Mouse (Mus musculus) left cerebral cortex, adult 6 months (tissue): ENCODE measurements around the gene Lrrc9. TPM values are rescaled to one million over a fixed set of nuclear protein-coding genes. Genes with fewer than 3 reads are reported as not detected.

Experiments used
- long read RNA-seq, 2 experiments: library from polyadenylated mRNA; unstranded; transcript quantifications; one replicate each; pipeline ENCODE4 v2.0.0; 2019 to 2020
- polyA plus RNA-seq: library from polyadenylated mRNA; unstranded; fragments of <200 nt; fragmentation: Nextera tagmentation; gene quantifications from 2 replicates; pipeline ENCODE4 v1.2.3, GENCODE M21; 2021

Lrrc9 gene
- polyA plus RNA-seq: 0.96 and 1.4 TPM in 2 replicates
- long read RNA-seq, experiment 1, partial matches to known transcripts: 0 of 1 reads
- long read RNA-seq, experiment 1, other reads (novel, unspliced or antisense): 1 of 1 reads
- long read RNA-seq, experiment 2, partial matches to known transcripts: 1 of 2 reads
- long read RNA-seq, experiment 2, other reads (novel, unspliced or antisense): 0 of 2 reads

GRCm38 (mm10) chr12:72441839-72442576, at the start of gene Lrrc9:
Lrrc9 (plus strand) TSS chr12:72441866.

GRCm38 (mm10) chr12:72408954-72409353, 32.7 kb upstream of the Lrrc9 start, which contains the start of gene Rtn1:
Rtn1 (minus strand) TSS chr12:72409054.

GRCm38 (mm10) chr12:72536021-72536597, 94.4 kb downstream of the Lrrc9 start, which contains the start of gene Pcnx4:
Pcnx4 (plus strand) TSS chr12:72536383.

Other genes with a start within 250 kb of the Lrrc9 start
- gene Rtn1, start 32.8 kb upstream of the Lrrc9 start, polyA plus RNA-seq: 1,651 and 1,694 TPM in 2 replicates
- gene Pcnx4, start 94.5 kb downstream of the Lrrc9 start, polyA plus RNA-seq: 10.7 and 13.9 TPM in 2 replicates
- gene Gm4756, start 207.8 kb downstream of the Lrrc9 start, polyA plus RNA-seq: not detected in 2 replicates
- gene Dhrs7, start 223.0 kb downstream of the Lrrc9 start, polyA plus RNA-seq: 81.6 and 84.4 TPM in 2 replicates